Mouse (Mus musculus) ovary, postnatal 14 days (tissue): Measurements from ENCODE around the gene Olfr328.
"Not testable (repeated sequence)": the region's sequence is repeated elsewhere in the genome, so short reads cannot be mapped to it uniquely, and the experiment has no call there.

Experiments
- DNase-seq: peaks from one replicate; pipeline ENCODE4 v3.0.0; 2022; ENCODE audit warnings: low spot score

Gene Olfr328

GRCm38 (mm10) chr11:58555536-58555935 lies at the start of gene Olfr328:
Gene Olfr328 (minus strand): TSS chr11:58555636.
- DNase-seq = no peak

DNA sequence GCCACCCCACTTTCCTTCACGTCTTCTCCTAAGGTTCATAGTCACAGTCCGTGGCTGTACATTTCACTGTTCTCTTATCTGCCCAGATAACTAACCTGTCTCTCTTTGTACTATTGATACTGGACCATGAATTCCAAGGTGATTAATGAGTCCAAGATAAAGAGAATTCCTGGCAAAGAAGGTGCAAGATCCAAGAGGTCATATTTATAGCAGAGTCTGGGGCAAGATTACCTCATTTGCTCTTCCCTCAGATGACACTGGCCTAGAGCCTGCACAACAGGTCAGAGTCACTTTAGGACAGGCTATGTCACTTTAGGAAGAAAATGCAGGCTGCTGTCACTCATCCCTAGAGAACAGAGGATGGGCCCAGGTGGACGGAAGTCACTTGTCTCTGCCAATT lies 49.8 kb upstream of the Olfr328 start:
- DNase-seq = no peak

DNA sequence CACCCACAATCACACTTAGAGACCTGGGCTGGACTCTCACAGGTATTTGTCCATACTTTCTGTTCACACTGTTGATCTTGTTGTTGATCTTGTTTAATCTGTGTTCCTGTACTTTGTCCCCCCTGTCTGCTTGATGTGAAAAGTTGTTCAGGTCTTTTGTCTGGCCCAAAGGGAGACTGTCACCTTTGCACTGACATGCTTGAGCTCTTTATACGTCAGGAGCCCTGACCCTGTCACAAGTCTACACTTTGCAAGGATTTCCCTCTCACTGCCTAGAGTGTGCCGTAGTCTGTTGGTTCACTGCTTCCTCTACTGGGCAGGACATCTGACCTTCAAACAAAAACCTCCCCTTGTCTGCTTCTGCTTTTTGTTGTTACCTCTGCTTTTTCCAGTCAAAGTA lies 49.3 kb upstream of the Olfr328 start:
- DNase-seq = no peak

DNA sequence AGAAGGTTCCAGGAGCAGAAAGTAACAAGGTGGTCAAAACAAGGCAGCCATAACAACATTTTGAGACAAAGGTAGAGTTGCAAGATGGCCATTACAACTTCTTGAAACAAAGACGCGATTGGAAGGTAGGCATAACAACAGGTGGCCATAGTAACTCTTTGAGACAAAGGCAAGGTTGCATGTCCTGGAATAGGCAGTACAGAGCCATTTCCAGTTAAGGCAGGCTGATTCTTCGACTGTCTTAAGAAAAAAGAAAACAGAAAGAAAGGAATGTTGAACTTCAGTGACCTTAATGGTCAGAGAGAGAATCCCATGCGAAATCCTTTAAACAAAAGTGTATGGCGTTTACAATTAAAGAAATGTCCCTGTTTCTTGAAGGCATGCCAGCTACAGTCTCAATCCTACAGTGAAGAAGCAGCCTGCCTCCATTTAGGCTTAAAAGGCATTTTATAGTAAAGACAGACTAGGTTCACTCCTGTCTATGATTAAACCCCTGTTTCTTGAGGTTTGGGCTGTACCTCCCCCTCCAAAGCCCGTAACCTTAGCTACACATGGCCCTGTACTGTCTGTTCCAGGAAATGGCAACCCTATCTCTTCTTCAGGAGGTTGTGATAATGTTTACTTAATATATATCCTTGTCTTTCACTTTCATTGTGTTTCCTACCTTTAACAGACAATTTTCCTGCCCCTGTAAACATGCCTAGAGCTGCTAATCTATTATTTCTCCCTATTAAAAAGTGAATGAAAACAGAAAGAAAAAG lies 47.5 kb upstream of the Olfr328 start:
- no peak for DNase-seq

DNA sequence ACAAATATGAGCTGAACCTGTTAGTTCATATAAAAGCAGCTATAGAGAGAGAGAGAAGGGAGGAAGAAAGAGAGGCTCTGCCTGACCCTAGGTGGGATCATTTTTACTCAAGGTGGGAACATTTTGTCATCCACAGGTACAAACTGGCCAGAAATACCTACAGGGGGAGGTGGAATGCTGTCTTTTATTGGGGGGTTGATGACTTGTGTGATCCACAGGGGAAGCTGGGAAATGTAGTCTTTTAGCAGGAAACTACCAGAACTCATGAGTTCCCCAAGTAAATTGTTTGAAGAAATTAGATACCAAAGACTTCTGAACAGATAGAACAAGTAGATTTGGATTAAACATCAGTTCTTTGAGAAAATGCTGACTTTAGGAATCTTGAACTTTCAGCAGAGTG lies 46.6 kb upstream of the Olfr328 start:
- no peak for DNase-seq

- DNase-seq = no peak
Observed at GRCm38 (mm10) chr11:58597837-58598236, 42.4 kb upstream of the Olfr328 start.

- DNase-seq = no peak
Observed at GRCm38 (mm10) chr11:58594814-58595213, 39.4 kb upstream of the Olfr328 start, which contains the start of gene Olfr324. Gene Olfr324 (plus strand): TSS chr11:58595114.

- DNase-seq = no peak
Observed at GRCm38 (mm10) chr11:58588620-58589250, 33.3 kb upstream of the Olfr328 start.

- peak; percentile 46 for DNase-seq
Observed at GRCm38 (mm10) chr11:58587898-58588348, 32.5 kb upstream of the Olfr328 start.

DNA sequence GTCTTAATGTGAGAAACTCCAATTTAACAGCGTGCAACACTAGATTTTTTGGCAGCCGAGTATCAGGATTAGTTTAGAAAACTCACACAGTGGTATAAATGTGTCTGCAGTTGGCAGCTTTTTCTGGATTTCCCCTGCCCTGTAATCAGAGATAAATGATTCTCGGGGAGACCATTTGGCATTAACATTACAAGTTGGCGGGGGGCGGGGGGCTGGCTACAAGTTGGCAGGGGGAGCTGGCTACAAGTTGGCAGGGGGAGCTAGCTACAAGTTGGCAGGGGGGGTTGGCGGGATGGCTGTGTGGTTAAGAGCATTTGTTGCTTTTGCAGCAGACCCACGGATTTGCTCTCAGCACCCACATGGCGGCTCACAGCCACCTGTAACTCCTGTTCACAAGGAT lies 23.2 kb upstream of the Olfr328 start:
- DNase-seq = no peak

- no peak for DNase-seq
Observed at GRCm38 (mm10) chr11:58577430-58577829, 22.0 kb upstream of the Olfr328 start, which contains the start of gene Olfr325. Gene Olfr325 (plus strand): TSS chr11:58577730.

GRCm38 (mm10) chr11:58570405-58570804 lies 15.0 kb upstream of the Olfr328 start, which contains the start of gene Olfr224:
Gene Olfr224 (minus strand): TSS chr11:58570553.
- DNase-seq = peak; percentile 7

DNA sequence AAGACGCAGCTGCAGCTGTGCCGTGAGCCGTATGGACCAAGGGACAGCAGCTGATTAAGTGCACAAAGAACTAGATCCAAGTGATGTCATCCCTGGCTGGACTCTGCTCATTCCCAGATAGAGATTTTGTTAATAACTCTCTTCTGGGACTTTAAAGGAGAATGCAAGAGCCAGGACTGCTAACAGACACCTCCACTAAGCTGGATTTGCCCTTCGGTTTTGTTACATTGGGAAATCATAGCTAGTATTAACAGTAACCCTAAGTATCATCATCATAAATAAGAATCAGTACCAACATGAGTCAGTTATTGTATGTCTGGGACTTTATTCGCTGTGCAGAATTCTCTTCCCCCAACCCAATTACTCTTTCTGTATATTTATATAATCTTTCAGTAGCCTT lies 9.1 kb downstream of the Olfr328 start, which contains the start of gene Olfr329-ps:
Olfr329-ps (minus strand) TSS at position 101 of the 400 bp plus-strand sequence.
- no peak for DNase-seq

GRCm38 (mm10) chr11:58534736-58535135 lies 20.7 kb downstream of the Olfr328 start, which contains the start of gene Olfr330:
Gene Olfr330 (minus strand): TSS chr11:58534836.
- DNase-seq = not testable (repeated sequence)

GRCm38 (mm10) chr11:58519756-58520155 lies 35.7 kb downstream of the Olfr328 start:
- DNase-seq = peak; percentile 15

GRCm38 (mm10) chr11:58518916-58519315 lies 36.5 kb downstream of the Olfr328 start:
- peak; percentile 47 for DNase-seq

GRCm38 (mm10) chr11:58509058-58509457 lies 46.4 kb downstream of the Olfr328 start:
- DNase-seq = not testable (repeated sequence)

GRCm38 (mm10) chr11:58502472-58502871 lies 53.0 kb downstream of the Olfr328 start, which contains the start of gene Olfr331:
Gene Olfr331 (minus strand): TSS chr11:58502572.
- DNase-seq = not testable (repeated sequence)
